Mouse (Mus musculus): ENCODE results near the gene Itpkb.

DNA sequence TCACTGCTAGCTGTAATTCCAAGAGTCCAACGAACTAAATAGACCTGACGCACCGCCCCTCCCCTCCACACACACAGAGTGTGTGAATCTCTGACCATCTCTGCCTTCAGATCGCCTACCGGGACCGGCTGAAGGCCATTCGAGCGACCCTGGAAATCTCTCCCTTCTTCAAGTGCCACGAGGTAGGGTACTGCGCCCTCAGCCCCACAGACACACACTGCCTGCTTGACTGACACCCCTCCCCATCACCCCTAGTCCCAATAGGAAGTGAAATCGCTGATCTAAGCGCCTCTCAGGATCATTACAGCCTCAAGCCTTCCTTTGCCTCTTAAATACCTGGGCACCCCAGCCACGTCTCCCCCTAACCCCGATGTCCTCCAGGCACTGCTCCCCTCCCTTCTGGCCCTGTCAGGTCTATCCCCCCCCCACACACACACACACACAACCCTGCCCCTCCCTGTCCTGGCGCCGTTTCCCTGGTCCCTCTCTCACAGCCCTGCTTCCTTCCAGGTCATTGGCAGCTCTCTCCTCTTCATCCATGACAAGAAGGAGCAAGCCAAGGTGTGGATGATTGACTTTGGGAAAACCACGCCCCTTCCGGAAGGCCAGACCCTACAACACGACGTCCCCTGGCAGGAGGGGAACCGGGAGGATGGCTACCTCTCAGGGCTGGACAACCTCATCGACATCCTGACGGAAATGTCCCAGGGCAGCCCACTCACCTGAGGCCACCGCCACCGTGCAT lies 91.1 kb downstream of the Itpkb start:
- TF ChIP-seq CTCF (IDR thresholded peaks at IDR 0.05 in 2 of 3, conservative IDR thresholded peaks at IDR 0.05 in 1 of 3; ENCODE audit: control insufficient read depth in 1 of 3, insufficient read depth in 1 of 3, low read depth in 2 of 3, low read length in 3 of 3, poor library complexity in 1 of 3, severe bottlenecking in 1 of 3), result no peak
- TF ChIP-seq ZC3H11A (IDR thresholded peaks at IDR 0.05; ENCODE audit: low read depth, low read length), result no peak
- TF ChIP-seq POLR2A (IDR thresholded peaks at IDR 0.05; ENCODE audit: control insufficient read depth in 1 of 2, insufficient read depth in 1 of 2, low read depth in 1 of 2, low read length in 2 of 2, poor library complexity in 1 of 2), result no peak
- no peak for TF ChIP-seq CHD2 (IDR thresholded peaks at IDR 0.05; ENCODE audit: low read length)
- TF ChIP-seq TAL1 (IDR thresholded peaks at IDR 0.05; ENCODE audit: low read length), result no peak
- no peak for TF ChIP-seq EP300 (IDR thresholded peaks at IDR 0.05; ENCODE audit: low read depth in 1 of 2, low read length in 2 of 2)
- no peak for TF ChIP-seq CHD1 (IDR thresholded peaks at IDR 0.05; ENCODE audit: low read depth, low read length)
- no peak for TF ChIP-seq TBP (IDR thresholded peaks at IDR 0.05; ENCODE audit: low read depth, low read length)
- no peak for TF ChIP-seq MAFK (IDR thresholded peaks at IDR 0.05; ENCODE audit: borderline replicate concordance, low read depth, low read length)

Measured in MEL (cell line).